Mouse (Mus musculus) CH12.LX (cell line): ENCODE results near the gene Sept5.

ENCODE experiments used
- UBTF ChIP-seq: IDR thresholded peaks from 2 replicates; pipeline ENCODE4 v1.6.1; 2012; ENCODE audit warnings: low read depth, mild to moderate bottlenecking, inconsistent platforms, low read length, improper control_type of control experiment, moderate library complexity
- ZKSCAN1 ChIP-seq: IDR thresholded peaks from 2 replicates; pipeline ENCODE4 v1.6.1; 2012; ENCODE audit warnings: low read depth, inconsistent platforms, low read length, improper control_type of control experiment, borderline replicate concordance

- TF ChIP-seq UBTF = no peak
- TF ChIP-seq ZKSCAN1 = no peak
These were observed 13.7 kb upstream of the Sept5 start for GRCm38 (mm10) chr16:18643406-18643998.
